Mouse (Mus musculus) limb, embryonic 15.5 days (tissue): ENCODE measurements at regions not wholly inside any gene's neighbourhood (a gene's known extent, or its start where the extent isn't known, plus 50 kb on each side); places are given as distances from the start of the nearest gene placed in this dataset.

Experiments
- ATAC-seq: fragments of 200-750 bp; cut with Nextera tagmentation; 2 replicates; pipeline ENCODE4 v1.8.0; 2017; ENCODE audit warnings: low read depth, moderate TSS enrichment; ENCODE audit not compliant: insufficient number of reproducible peaks, low FRiP score, low TSS enrichment
- H3K27ac ChIP-seq: fragments of 300-500 bp; sonication (generic); 2 replicates; pipeline ENCODE4 v1.5.1; 2015; ENCODE audit warnings: moderate library complexity, mild to moderate bottlenecking, inconsistent platforms
- H3K27me3 ChIP-seq: fragments of 300-500 bp; sonication (generic); 2 replicates; pipeline ENCODE4 v1.6.1; 2015; ENCODE audit warnings: inconsistent platforms
- H3K36me3 ChIP-seq: fragments of 300-500 bp; sonication (generic); 2 replicates; pipeline ENCODE4 v1.6.1; 2015; ENCODE audit warnings: inconsistent platforms
- H3K4me1 ChIP-seq: fragments of 300-500 bp; sonication (generic); 2 replicates; pipeline ENCODE4 v1.6.1; 2015; ENCODE audit warnings: inconsistent platforms
- H3K4me2 ChIP-seq: fragments of 300-500 bp; sonication (generic); 2 replicates; pipeline ENCODE4 v1.6.1; 2015; ENCODE audit warnings: mild to moderate bottlenecking, inconsistent platforms
- H3K4me3 ChIP-seq: fragments of 300-500 bp; sonication (generic); 2 replicates; pipeline ENCODE4 v1.5.1; 2015; ENCODE audit warnings: mild to moderate bottlenecking, inconsistent platforms
- H3K9ac ChIP-seq: fragments of 300-500 bp; sonication (generic); 2 replicates; pipeline ENCODE4 v1.6.1; 2015; ENCODE audit warnings: inconsistent platforms
- H3K9me3 ChIP-seq: fragments of 300-500 bp; sonication (generic); 2 replicates; pipeline ENCODE4 v1.6.1; 2016; ENCODE audit warnings: inconsistent platforms
- WGBS: fragments of 180-500 bp; shearing (Covaris S2); methylation state at CpG from one replicate; pipeline ENCODE4 v1.1.7; 2015; 5-methylcytosine and 5-hydroxymethylcytosine counted together

GRCm38 (mm10) chr2:103848923-103849700 is 51.7 kb upstream of the Caprin1 start:
- no peak overlapping the region for H3K4me3 ChIP-seq
- H3K27ac ChIP-seq, result no peak overlapping the region
- no peaks in the 10 kb centered on the region for H3K9me3 ChIP-seq
- H3K4me1 ChIP-seq, result no peaks in the 10 kb centered on the region
- no peak overlapping the region for H3K9ac ChIP-seq
- 0 out of 2 replicates have a peak, but pooled peaks have one; percentile 44 for ATAC-seq
- H3K36me3 ChIP-seq, result no peaks in the 10 kb centered on the region
- WGBS, result 73% methylated on average over 9 of the region's 9 CpGs
- H3K4me2 ChIP-seq, result no peak overlapping the region
- no peaks in the 10 kb centered on the region for H3K27me3 ChIP-seq

GRCm38 (mm10) chr2:103849766-103850530 is 52.5 kb upstream of the Caprin1 start:
- H3K4me1 ChIP-seq, result no peaks in the 10 kb centered on the region
- no peak overlapping the region for H3K9ac ChIP-seq
- no peaks in the 10 kb centered on the region for H3K27me3 ChIP-seq
- no peak for ATAC-seq
- H3K36me3 ChIP-seq, result no peaks in the 10 kb centered on the region
- no peak overlapping the region for H3K4me3 ChIP-seq
- H3K9me3 ChIP-seq, result no peaks in the 10 kb centered on the region
- H3K4me2 ChIP-seq, result no peak overlapping the region
- 80% methylated on average over 9 of the region's 9 CpGs for WGBS
- no peak overlapping the region for H3K27ac ChIP-seq

GRCm38 (mm10) chr2:103850531-103850816 is 53.0 kb upstream of the Caprin1 start:
- ATAC-seq, result no peak
- Histone ChIP-seq H3K9me3 (no peaks in the 10 kb centered on the region), H3K4me3 (no peak overlapping the region), H3K9ac (no peak overlapping the region), H3K4me1 (no peaks in the 10 kb centered on the region), H3K27me3 (no peaks in the 10 kb centered on the region), H3K4me2 (no peak overlapping the region), H3K27ac (no peak overlapping the region), H3K36me3 (no peaks in the 10 kb centered on the region)
- 85% methylated on average over 5 of the region's 5 CpGs for WGBS

- Histone ChIP-seq H3K4me1 (no peaks in the 10 kb centered on the region), H3K36me3 (no peaks in the 10 kb centered on the region), H3K27ac (no peak overlapping the region), H3K9me3 (no peaks in the 10 kb centered on the region), H3K4me3 (no peak overlapping the region), H3K9ac (no peak overlapping the region), H3K4me2 (no peak overlapping the region), H3K27me3 (no peaks in the 10 kb centered on the region)
- 75% methylated on average over 3 of the region's 3 CpGs for WGBS
- no peak for ATAC-seq
These were observed 53.7 kb upstream of the Caprin1 start for GRCm38 (mm10) chr2:103851171-103851570.

- H3K9ac ChIP-seq, result no peak overlapping the region
- no peak overlapping the region for H3K4me3 ChIP-seq
- no peak overlapping the region for H3K4me2 ChIP-seq
- ATAC-seq, result no peak
- WGBS, result 73% methylated on average over 8 of the region's 8 CpGs
- H3K27me3 ChIP-seq, result no peaks in the 10 kb centered on the region
- H3K9me3 ChIP-seq, result no peaks in the 10 kb centered on the region
- no peaks in the 10 kb centered on the region for H3K4me1 ChIP-seq
- H3K27ac ChIP-seq, result no peak overlapping the region
- H3K36me3 ChIP-seq, result no peaks in the 10 kb centered on the region
These were observed 63.8 kb upstream of the Caprin1 start for GRCm38 (mm10) chr2:103861226-103861625.

- WGBS, result 11% methylated on average over 2 of the region's 2 CpGs
- no peaks in the 10 kb centered on the region for H3K36me3 ChIP-seq
- no peak overlapping the region for H3K27ac ChIP-seq
- no peak overlapping the region for H3K4me2 ChIP-seq
- no peaks in the 10 kb centered on the region for H3K27me3 ChIP-seq
- H3K4me1 ChIP-seq, result no peaks in the 10 kb centered on the region
- H3K9ac ChIP-seq, result no peak overlapping the region
- no peak overlapping the region for H3K4me3 ChIP-seq
- no peak for ATAC-seq
- no peaks in the 10 kb centered on the region for H3K9me3 ChIP-seq
These were observed 66.8 kb upstream of the Caprin1 start for GRCm38 (mm10) chr2:103864254-103864653.

GRCm38 (mm10) chr2:103865319-103866171 is 68.1 kb upstream of the Caprin1 start:
- Histone ChIP-seq H3K9ac (no peak overlapping the region), H3K4me3 (no peak overlapping the region), H3K4me1 (no peaks in the 10 kb centered on the region), H3K4me2 (no peak overlapping the region), H3K27ac (no peak overlapping the region), H3K27me3 (no peaks in the 10 kb centered on the region), H3K9me3 (no peaks in the 10 kb centered on the region), H3K36me3 (no peaks in the 10 kb centered on the region)
- 79% methylated on average over 4 of the region's 4 CpGs for WGBS
- no peak for ATAC-seq

- Histone ChIP-seq H3K9me3 (no peaks in the 10 kb centered on the region), H3K36me3 (no peaks in the 10 kb centered on the region), H3K4me2 (no peak overlapping the region), H3K27me3 (no peaks in the 10 kb centered on the region), H3K27ac (no peak overlapping the region), H3K9ac (no peak overlapping the region), H3K4me1 (0 out of 2 replicates have a peak, but pooled peaks cover 3% of the 10 kb centered on the region), H3K4me3 (no peak overlapping the region)
- WGBS, result 78% methylated on average over 14 of the region's 14 CpGs
- no peak for ATAC-seq
These were observed 70.0 kb upstream of the Caprin1 start for GRCm38 (mm10) chr2:103867241-103867957.

GRCm38 (mm10) chr2:103867958-103868330 is 70.5 kb upstream of the Caprin1 start:
- H3K4me3 ChIP-seq, result no peak overlapping the region
- H3K9me3 ChIP-seq, result no peaks in the 10 kb centered on the region
- WGBS, result 91% methylated on average over 13 of the region's 13 CpGs
- no peak overlapping the region for H3K9ac ChIP-seq
- H3K4me2 ChIP-seq, result no peak overlapping the region
- H3K27me3 ChIP-seq, result no peaks in the 10 kb centered on the region
- ATAC-seq, result no peak
- no peak overlapping the region for H3K27ac ChIP-seq
- H3K4me1 ChIP-seq, result 0 out of 2 replicates have a peak, but pooled peaks cover 3% of the 10 kb centered on the region
- no peaks in the 10 kb centered on the region for H3K36me3 ChIP-seq

GRCm38 (mm10) chr2:103868655-103869054 is 71.2 kb upstream of the Caprin1 start:
- H3K9ac ChIP-seq, result no peak overlapping the region
- H3K4me1 ChIP-seq, result 0 out of 2 replicates have a peak, but pooled peaks cover 3% of the 10 kb centered on the region
- H3K27ac ChIP-seq, result no peak overlapping the region
- H3K9me3 ChIP-seq, result no peaks in the 10 kb centered on the region
- ATAC-seq, result no peak
- H3K27me3 ChIP-seq, result no peaks in the 10 kb centered on the region
- H3K4me3 ChIP-seq, result no peak overlapping the region
- 59% methylated on average over 7 of the region's 7 CpGs for WGBS
- H3K36me3 ChIP-seq, result no peaks in the 10 kb centered on the region
- no peak overlapping the region for H3K4me2 ChIP-seq

- H3K9me3 ChIP-seq, result no peaks in the 10 kb centered on the region
- no peaks in the 10 kb centered on the region for H3K36me3 ChIP-seq
- no peak overlapping the region for H3K9ac ChIP-seq
- H3K27ac ChIP-seq, result no peak overlapping the region
- no peak overlapping the region for H3K4me3 ChIP-seq
- 0 out of 2 replicates have a peak, but pooled peaks cover 3% of the 10 kb centered on the region for H3K4me1 ChIP-seq
- no peak for ATAC-seq
- WGBS, result 20% methylated on average over 12 of the region's 12 CpGs
- H3K4me2 ChIP-seq, result no peak overlapping the region
- H3K27me3 ChIP-seq, result no peaks in the 10 kb centered on the region
These were observed 74.2 kb upstream of the Caprin1 start for GRCm38 (mm10) chr2:103871522-103872276.
